Mouse (Mus musculus) heart, embryonic 14.5 days (tissue): ENCODE measurements around the gene Ostm1. TPM values are rescaled to one million over a fixed set of nuclear protein-coding genes. Genes with fewer than 3 reads are reported as not detected.

ENCODE experiments used
- ATAC-seq: fragments of 200-750 bp; cut with Nextera tagmentation; 2 replicates; pipeline ENCODE4 v1.8.0; 2017; ENCODE audit warnings: low read depth, moderate TSS enrichment; ENCODE audit not compliant: insufficient number of reproducible peaks, insufficient read depth, low FRiP score
- H3K27ac ChIP-seq, 2 experiments: fragments of 200-500 bp in 1 of 2; fragments of 300-500 bp in 1 of 2; sonication (generic) in 1 of 2; replicated peaks in 1 of 2; 2 replicates each; pipeline ENCODE4 v1.5.1; 2012 to 2014; ENCODE audit warnings: low read depth in 2 of 2, low read length in 2 of 2, control low read depth in 1 of 2, mild to moderate bottlenecking in 1 of 2, mixed read lengths in 1 of 2; ENCODE audit not compliant: control insufficient read depth in 1 of 2, insufficient read depth in 1 of 2
- H3K27me3 ChIP-seq: fragments of 300-500 bp; sonication (generic); 2 replicates; pipeline ENCODE4 v1.6.1; 2014; ENCODE audit warnings: mild to moderate bottlenecking, low read length, control low read depth; ENCODE audit not compliant: control insufficient read depth, insufficient read depth
- H3K36me3 ChIP-seq: fragments of 300-500 bp; sonication (generic); 2 replicates; pipeline ENCODE4 v1.6.1; 2014; ENCODE audit warnings: mild to moderate bottlenecking, control low read depth, low read length, mixed read lengths; ENCODE audit not compliant: control insufficient read depth, insufficient read depth
- H3K4me1 ChIP-seq, 2 experiments: fragments of 200-500 bp in 1 of 2; fragments of 300-500 bp in 1 of 2; sonication (generic) in 1 of 2; 2 replicates each; pipeline ENCODE4 v1.6.1; 2012 to 2014; ENCODE audit warnings: low read length in 2 of 2, control low read depth in 1 of 2, mixed read lengths in 1 of 2; ENCODE audit not compliant: control insufficient read depth in 2 of 2, insufficient read depth in 2 of 2
- H3K4me2 ChIP-seq: fragments of 300-500 bp; sonication (generic); 2 replicates; pipeline ENCODE4 v1.6.1; 2014; ENCODE audit warnings: mild to moderate bottlenecking, low read length
- H3K4me3 ChIP-seq, 2 experiments: fragments of 200-500 bp in 1 of 2; fragments of 300-500 bp in 1 of 2; sonication (generic) in 1 of 2; 2 replicates each; pipeline ENCODE4 v1.5.1; 2012 to 2014; ENCODE audit warnings: low read length in 2 of 2, mild to moderate bottlenecking in 2 of 2, control low read depth in 1 of 2, low read depth in 1 of 2, moderate library complexity in 1 of 2; ENCODE audit not compliant: control insufficient read depth in 1 of 2, insufficient read depth in 1 of 2
- H3K9ac ChIP-seq: fragments of 300-500 bp; sonication (generic); 2 replicates; pipeline ENCODE4 v1.6.1; 2014; ENCODE audit warnings: mild to moderate bottlenecking, low read length
- H3K9me3 ChIP-seq: fragments of 300-500 bp; sonication (generic); 2 replicates; pipeline ENCODE4 v1.6.1; 2016; ENCODE audit warnings: low read length, control low read depth; ENCODE audit not compliant: control insufficient read depth
- WGBS: fragments of 180-500 bp; shearing (Covaris S2); extraction: QIAGEN DNeasy Blood & Tissue Kit; methylation state at CpG from one replicate; pipeline ENCODE4 v1.1.7; 2014; 5-methylcytosine and 5-hydroxymethylcytosine counted together
- polyA plus RNA-seq: library from polyadenylated mRNA; unstranded; fragments of >200 nt; fragmentation: Nextera tagmentation; extraction: Ambion mirVana; gene quantifications from 2 replicates; pipeline ENCODE4 v1.2.1, GENCODE M21; 2014

Ostm1 gene
- polyA plus RNA-seq, 1 experiment from 2014 or later = 22.3 TPM

DNA sequence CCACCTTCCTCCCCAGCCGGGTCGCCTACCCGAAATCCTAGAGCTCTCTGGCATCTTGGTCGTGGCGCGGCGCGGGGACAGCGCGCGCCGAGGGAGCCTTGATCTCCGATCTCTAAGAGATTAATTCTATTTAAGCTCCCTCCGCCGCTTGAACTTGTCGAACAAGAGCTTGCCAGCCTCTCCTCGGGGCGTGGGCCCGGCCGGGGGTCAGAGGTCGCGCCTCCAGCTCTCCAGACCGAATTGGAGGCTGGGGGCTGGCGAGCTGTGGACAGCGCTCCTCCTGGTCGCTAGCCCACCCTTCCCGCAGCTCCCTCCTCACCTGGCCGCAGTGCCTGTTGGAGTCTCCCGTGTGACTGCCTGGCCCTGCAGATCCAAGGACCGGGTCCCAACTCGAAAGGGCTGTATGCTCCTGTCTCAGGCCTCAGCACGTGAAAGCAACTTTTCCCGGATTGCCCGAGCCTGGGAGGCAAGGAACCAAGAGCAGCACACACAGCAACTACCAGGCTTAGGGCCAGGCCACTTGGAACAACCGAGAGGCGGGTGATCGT lies 888 bp downstream of the Ostm1 start:
- Histone ChIP-seq H3K4me3 (peak overlapping the region in 1 of 2 experiments; percentile 39; a peak in 2 of 4 replicates), H3K4me1 (peaks cover 5 to 27% of the 10 kb centered on the region in 2 experiments; a peak in 3 of 4 replicates), H3K9me3 (0 out of 2 replicates have a peak, but pooled peaks cover 3% of the 10 kb centered on the region), H3K4me2 (peak overlapping the region; percentile 57), H3K36me3 (no peaks in the 10 kb centered on the region), H3K27me3 (peaks cover 98% of the 10 kb centered on the region), H3K9ac (no peak overlapping the region), H3K27ac (no peak overlapping the region)
- no peak for ATAC-seq
- WGBS = 1% methylated on average over 37 of the region's 37 CpGs

DNA sequence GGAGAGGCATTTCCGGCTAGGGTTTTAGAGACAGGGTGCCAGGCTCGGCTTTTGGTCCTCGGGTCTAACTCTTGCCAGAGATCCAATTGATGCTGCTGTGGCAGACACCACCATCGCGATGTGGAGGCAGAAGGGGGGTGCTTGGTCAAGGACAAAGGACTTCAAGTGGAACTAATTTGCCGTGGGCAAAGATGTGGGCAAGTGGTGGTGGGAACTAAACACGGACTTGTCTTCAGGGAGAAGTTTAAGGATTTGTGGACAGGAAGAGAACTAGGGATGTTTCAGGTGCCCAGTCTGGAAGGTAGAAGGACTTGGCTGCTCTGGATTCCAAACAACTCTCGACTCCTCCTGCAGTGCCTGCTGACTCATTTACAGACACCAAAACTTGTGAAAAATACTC lies 1.5 kb downstream of the Ostm1 start:
- Histone ChIP-seq H3K9ac (no peak overlapping the region), H3K4me2 (no peak overlapping the region), H3K27me3 (peaks cover 98% of the 10 kb centered on the region), H3K9me3 (0 out of 2 replicates have a peak, but pooled peaks cover 3% of the 10 kb centered on the region), H3K27ac (no peak overlapping the region), H3K4me1 (peaks cover 5 to 23% of the 10 kb centered on the region in 2 experiments; a peak in 3 of 4 replicates), H3K36me3 (no peaks in the 10 kb centered on the region), H3K4me3 (no peak overlapping the region)
- ATAC-seq = no peak
- under 1% methylated on average over 8 of the region's 8 CpGs for WGBS

GRCm38 (mm10) chr10:42585596-42586305 lies 2.1 kb downstream of the Ostm1 start:
- Histone ChIP-seq H3K36me3 (no peaks in the 10 kb centered on the region), H3K9me3 (0 out of 2 replicates have a peak, but pooled peaks cover 3% of the 10 kb centered on the region), H3K4me2 (no peak overlapping the region), H3K4me3 (no peak overlapping the region), H3K4me1 (peaks cover 5 to 23% of the 10 kb centered on the region in 2 experiments; a peak in 3 of 4 replicates), H3K9ac (no peak overlapping the region), H3K27ac (no peak overlapping the region), H3K27me3 (peaks cover 98% of the 10 kb centered on the region)
- ATAC-seq = no peak
- WGBS = 7% methylated on average over 22 of the region's 22 CpGs

- H3K4me2 ChIP-seq = no peak overlapping the region
- no peak overlapping the region for H3K27ac ChIP-seq
- WGBS = 5% methylated on average over 8 of the region's 8 CpGs
Measured at GRCm38 (mm10) chr10:42587961-42588750, 4.5 kb downstream of the Ostm1 start.

GRCm38 (mm10) chr10:42589505-42589904 lies 5.9 kb downstream of the Ostm1 start:
- Histone ChIP-seq H3K4me2 (no peak overlapping the region), H3K36me3 (no peaks in the 10 kb centered on the region), H3K27me3 (peaks cover 98% of the 10 kb centered on the region), H3K9me3 (0 out of 2 replicates have a peak, but pooled peaks cover 3% of the 10 kb centered on the region), H3K27ac (no peak overlapping the region), H3K9ac (no peak overlapping the region), H3K4me1 (peaks cover 2 to 12% of the 10 kb centered on the region in 2 experiments; a peak in 3 of 4 replicates), H3K4me3 (no peak overlapping the region)
- ATAC-seq = no peak
- 3% methylated on average over 5 of the region's 5 CpGs for WGBS

More at GRCm38 (mm10) chr10:42587961-42588750, 4.5 kb downstream of the Ostm1 start:
- Histone ChIP-seq H3K9ac (no peak overlapping the region), H3K9me3 (0 out of 2 replicates have a peak, but pooled peaks cover 3% of the 10 kb centered on the region), H3K4me1 (peaks cover 7 to 26% of the 10 kb centered on the region in 2 experiments; a peak in 3 of 4 replicates), H3K4me3 (no peak overlapping the region), H3K27me3 (peaks cover 98% of the 10 kb centered on the region), H3K36me3 (no peaks in the 10 kb centered on the region)
- no peak for ATAC-seq

DNA sequence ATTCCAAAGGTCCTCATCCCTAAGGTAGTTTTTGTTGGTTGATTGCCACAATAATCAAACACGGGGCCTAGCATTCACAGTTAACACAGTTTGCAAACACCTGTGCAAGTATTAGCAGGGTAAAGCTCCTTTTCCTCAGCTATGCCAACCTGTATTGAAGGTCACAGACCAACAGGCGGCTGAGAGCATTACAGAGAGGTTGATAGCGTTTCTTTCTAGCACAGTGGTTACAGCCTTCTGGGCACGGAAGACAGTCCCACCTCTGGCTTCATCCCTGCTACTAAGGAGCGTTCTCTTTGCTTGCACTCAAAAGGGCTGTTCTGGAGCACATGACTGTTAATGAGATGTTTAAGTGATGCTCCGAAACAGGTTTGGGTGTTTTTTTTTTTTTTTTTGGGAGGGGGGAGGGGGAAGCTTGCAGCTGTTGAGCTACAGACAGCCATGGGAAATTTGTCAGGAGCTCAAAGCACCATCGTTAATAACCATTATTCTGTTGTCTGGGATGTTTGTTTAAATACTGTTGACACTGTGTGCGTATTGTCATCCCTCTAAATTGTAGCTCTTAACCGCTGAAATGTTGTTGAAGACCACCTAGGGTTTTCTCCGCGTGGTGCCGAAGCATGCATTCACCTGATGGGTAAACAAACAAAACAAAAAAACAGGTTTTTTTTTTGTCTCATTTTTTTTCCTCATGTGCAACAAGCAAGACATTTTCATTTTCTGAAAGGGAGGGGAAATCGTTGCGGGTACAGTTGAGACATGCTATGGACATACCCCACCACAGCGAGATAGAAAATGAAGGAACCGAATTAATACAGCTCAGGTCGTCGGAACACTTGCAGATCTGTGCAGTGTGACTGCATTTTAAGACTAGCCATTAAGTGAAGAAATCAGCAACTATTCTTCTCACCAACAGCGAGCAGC lies 6.9 kb downstream of the Ostm1 start:
- 3% methylated on average over 19 of the region's 19 CpGs for WGBS
- Histone ChIP-seq H3K4me2 (no peak overlapping the region), H3K9me3 (0 out of 2 replicates have a peak, but pooled peaks cover 3% of the 10 kb centered on the region), H3K36me3 (no peaks in the 10 kb centered on the region), H3K9ac (no peak overlapping the region), H3K4me3 (no peak overlapping the region), H3K4me1 (peaks cover 2 to 11% of the 10 kb centered on the region in 2 experiments; a peak in 3 of 4 replicates), H3K27ac (no peak overlapping the region), H3K27me3 (peaks cover 97% of the 10 kb centered on the region)
- no peak for ATAC-seq
